Mouse (Mus musculus): ENCODE results near the gene Cmas. TPM values are rescaled to one million over a fixed set of nuclear protein-coding genes. Genes with fewer than 3 reads are reported as not detected.

Cmas gene
- total and polyA plus RNA-seq, 3 experiments, result 11.7 to 35.9 (median 35.0) TPM

DNA sequence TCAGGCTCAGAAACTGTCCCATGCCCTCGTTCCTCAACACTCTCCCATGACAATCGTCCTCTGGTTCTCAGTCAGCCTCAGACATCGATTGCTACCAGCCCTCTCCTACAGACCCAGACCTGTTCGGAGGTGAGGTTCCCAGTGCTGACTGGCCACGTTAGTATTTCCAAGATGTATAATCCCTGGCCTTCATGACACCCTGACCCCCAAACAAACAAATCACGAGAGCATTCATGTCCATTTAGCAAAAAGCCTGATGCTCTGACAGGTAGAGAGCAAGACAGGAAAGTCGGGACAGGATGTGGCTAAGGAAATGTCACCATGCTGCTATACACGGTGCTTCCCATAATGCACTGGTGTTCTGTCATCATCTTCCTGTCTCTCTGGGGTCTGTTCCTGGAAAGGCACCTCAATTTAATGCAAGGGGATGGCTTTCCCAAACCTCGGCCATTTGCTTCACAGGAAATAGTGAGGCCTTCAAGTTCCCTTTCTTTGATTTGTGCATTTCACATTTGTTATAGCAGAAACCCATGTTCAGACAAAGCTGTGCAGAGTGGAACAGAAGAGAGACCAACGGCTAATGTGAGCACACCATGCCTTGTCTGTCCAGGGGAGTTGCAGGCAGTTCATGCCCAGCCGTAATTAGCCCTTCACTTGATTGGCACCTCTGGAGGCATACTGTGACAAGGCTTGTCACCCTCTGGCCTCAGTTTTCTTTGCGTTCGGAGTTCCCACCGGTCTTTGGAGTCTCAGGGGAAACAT lies 23.5 kb downstream of the Cmas start:
- intact Hi-C loops (cut with DNase I), result loop anchor here (1.0 to 10.0 kb wide), 3 partner anchors 35 to 395 kb away; no protein-coding TSS in a partner anchor
- Histone ChIP-seq H3K79me2 (replicated peaks; ENCODE audit: control insufficient read depth, insufficient read depth, low read length) (no peaks in the 10 kb centered on the region), H3K27me3 (ENCODE audit: control insufficient read depth, insufficient read depth, low read length) (no peaks in the 10 kb centered on the region), H3K4me3 (no peak overlapping the region), H3K27ac (no peak overlapping the region), H3K4me1 (ENCODE audit: control insufficient read depth, insufficient read depth, low read length) (no peaks in the 10 kb centered on the region), H3K36me3 (ENCODE audit: control insufficient read depth, insufficient read depth, low read length) (no peaks in the 10 kb centered on the region), H3K9ac (ENCODE audit: low read depth, low read length) (no peak overlapping the region)
- WGBS, result 64% methylated on average over 14 of the region's 14 CpGs
- TF ChIP-seq POLR2A (IDR thresholded peaks at IDR 0.05; ENCODE audit: insufficient read depth, low read depth, low read length), result no peak
- TF ChIP-seq EP300 (IDR thresholded peaks at IDR 0.05; ENCODE audit: insufficient read depth, low read depth, low read length), result no peak
- no peak for TF ChIP-seq CTCF (IDR thresholded peaks at IDR 0.05)
- no peak for DNase-seq

DNA sequence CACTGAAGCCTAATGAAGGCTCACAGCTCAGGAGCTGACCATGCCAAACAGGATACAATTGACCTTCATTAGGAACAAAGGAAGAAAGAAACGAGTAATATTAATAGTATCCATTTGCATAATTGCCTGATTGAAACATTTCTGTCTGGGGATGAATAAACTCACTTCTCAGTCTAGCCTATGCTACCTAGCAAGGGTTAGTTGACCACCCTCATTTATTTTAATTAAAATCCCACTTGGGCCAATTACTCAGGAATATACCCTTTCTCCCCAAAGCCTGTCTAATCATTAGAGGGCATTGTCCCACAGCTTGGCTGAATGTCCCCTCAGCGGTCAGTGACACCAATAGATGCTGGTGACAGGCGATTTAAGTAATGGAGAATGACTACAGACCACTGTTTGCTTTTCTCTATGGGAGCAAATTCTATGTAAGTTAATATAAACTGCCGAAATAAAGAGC lies 24.1 kb downstream of the Cmas start:
- no peaks in the 10 kb centered on the region for H3K79me2 ChIP-seq (replicated peaks; ENCODE audit: control insufficient read depth, insufficient read depth, low read length)
- 84% methylated on average over 4 of the region's 4 CpGs for WGBS

DNA sequence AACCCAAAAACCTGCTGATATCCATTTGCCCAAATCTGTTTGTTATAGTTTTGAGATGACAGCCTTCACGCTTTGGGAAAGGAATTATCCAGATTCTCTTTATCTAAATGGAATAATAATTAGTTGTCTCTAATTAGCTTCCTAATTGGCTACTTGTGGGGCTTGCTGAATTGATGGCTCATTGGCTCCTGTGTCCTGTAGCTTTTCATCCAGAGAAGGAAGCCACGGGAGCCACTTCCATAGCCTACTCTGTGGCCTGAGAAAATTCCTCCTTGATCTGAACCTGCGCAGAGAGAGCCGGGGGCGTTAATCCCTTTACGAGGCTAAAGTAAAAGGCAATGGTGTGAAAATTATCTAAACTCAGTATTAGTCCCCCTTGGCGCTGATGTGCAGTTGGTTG lies 24.8 kb downstream of the Cmas start:
- Histone ChIP-seq H3K36me3 (ENCODE audit: control insufficient read depth, insufficient read depth, low read length) (no peaks in the 10 kb centered on the region), H3K9ac (ENCODE audit: low read depth, low read length) (no peak overlapping the region), H3K27ac (no peak overlapping the region), H3K27me3 (ENCODE audit: control insufficient read depth, insufficient read depth, low read length) (no peaks in the 10 kb centered on the region), H3K79me2 (replicated peaks; ENCODE audit: control insufficient read depth, insufficient read depth, low read length) (no peaks in the 10 kb centered on the region), H3K4me1 (ENCODE audit: control insufficient read depth, insufficient read depth, low read length) (no peaks in the 10 kb centered on the region), H3K4me3 (no peak overlapping the region)
- WGBS, result 82% methylated on average over 7 of the region's 7 CpGs
- no peak for DNase-seq
- intact Hi-C loops (cut with DNase I), result no loop called here
- TF ChIP-seq CTCF (IDR thresholded peaks at IDR 0.05), result no peak
- TF ChIP-seq POLR2A (IDR thresholded peaks at IDR 0.05; ENCODE audit: insufficient read depth, low read depth, low read length), result no peak
- TF ChIP-seq EP300 (IDR thresholded peaks at IDR 0.05; ENCODE audit: insufficient read depth, low read depth, low read length), result no peak

More for the DNA sequence above, 24.1 kb downstream of the Cmas start:
- no peaks in the 10 kb centered on the region for H3K4me1 ChIP-seq (ENCODE audit: control insufficient read depth, insufficient read depth, low read length)
- TF ChIP-seq POLR2A (IDR thresholded peaks at IDR 0.05; ENCODE audit: insufficient read depth, low read depth, low read length), result no peak
- TF ChIP-seq EP300 (IDR thresholded peaks at IDR 0.05; ENCODE audit: insufficient read depth, low read depth, low read length), result no peak
- TF ChIP-seq CTCF (IDR thresholded peaks at IDR 0.05), result no peak
- H3K27ac ChIP-seq, result no peak overlapping the region
- intact Hi-C loops (cut with DNase I), result no loop called here
- H3K4me3 ChIP-seq, result no peak overlapping the region
- no peaks in the 10 kb centered on the region for H3K36me3 ChIP-seq (ENCODE audit: control insufficient read depth, insufficient read depth, low read length)
- H3K27me3 ChIP-seq (ENCODE audit: control insufficient read depth, insufficient read depth, low read length), result no peaks in the 10 kb centered on the region
- no peak for DNase-seq
- H3K9ac ChIP-seq (ENCODE audit: low read depth, low read length), result no peak overlapping the region

DNA sequence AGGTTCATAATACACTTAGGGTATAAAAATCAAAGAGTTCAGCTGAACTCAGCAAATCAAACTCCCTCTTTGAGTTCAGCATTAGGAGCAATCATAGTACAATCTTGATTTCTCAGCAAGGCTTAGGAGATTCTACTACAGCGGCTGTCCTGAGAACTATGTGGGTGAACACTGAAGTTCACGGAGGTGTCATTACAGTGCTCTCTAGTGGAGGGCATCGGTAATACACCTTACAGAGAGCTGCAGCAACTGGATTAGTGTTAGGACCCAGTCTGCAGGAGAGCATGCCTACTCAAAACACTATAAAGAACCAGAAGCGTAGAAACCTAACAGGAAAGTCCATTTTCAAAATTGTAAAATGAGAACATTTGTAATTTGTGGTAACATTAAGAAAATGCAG lies 28.9 kb downstream of the Cmas start:
- Histone ChIP-seq H3K4me3 (no peak overlapping the region), H3K27ac (no peak overlapping the region), H3K36me3 (ENCODE audit: control insufficient read depth, insufficient read depth, low read length) (no peaks in the 10 kb centered on the region), H3K4me1 (ENCODE audit: control insufficient read depth, insufficient read depth, low read length) (no peaks in the 10 kb centered on the region), H3K9ac (ENCODE audit: low read depth, low read length) (no peak overlapping the region), H3K79me2 (replicated peaks; ENCODE audit: control insufficient read depth, insufficient read depth, low read length) (no peaks in the 10 kb centered on the region), H3K27me3 (ENCODE audit: control insufficient read depth, insufficient read depth, low read length) (no peaks in the 10 kb centered on the region)
- no peak for TF ChIP-seq POLR2A (IDR thresholded peaks at IDR 0.05; ENCODE audit: insufficient read depth, low read depth, low read length)
- no peak for TF ChIP-seq EP300 (IDR thresholded peaks at IDR 0.05; ENCODE audit: insufficient read depth, low read depth, low read length)
- peak; percentile 96 for TF ChIP-seq CTCF (IDR thresholded peaks at IDR 0.05)
- WGBS, result 31% methylated on average over 4 of the region's 4 CpGs
- DNase-seq, result peak; percentile 17 to 27
- intact Hi-C loops (cut with DNase I), result no loop called here

DNA sequence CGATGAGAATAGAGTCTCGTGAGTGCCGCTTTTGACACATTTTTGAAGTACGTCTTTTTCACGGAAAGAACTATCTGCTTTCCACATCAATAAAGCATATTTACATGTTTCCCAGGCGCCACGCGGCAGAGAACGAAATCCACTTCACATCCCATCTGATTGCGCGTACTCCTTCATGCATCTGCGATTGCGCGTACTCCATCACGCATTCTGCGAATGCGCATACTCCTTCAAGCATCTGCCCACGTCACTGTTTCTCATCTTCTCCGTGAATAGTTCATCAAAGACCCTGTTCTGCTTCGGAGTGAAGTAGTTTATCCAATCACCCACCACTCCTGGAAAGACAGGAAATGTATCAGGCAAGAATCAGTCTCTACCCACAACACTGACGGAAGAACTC lies 29.6 kb downstream of the Cmas start:
- no peak for DNase-seq
- 86% methylated on average over 21 of the region's 21 CpGs for WGBS
- Histone ChIP-seq H3K4me3 (no peak overlapping the region), H3K27ac (no peak overlapping the region), H3K4me1 (ENCODE audit: control insufficient read depth, insufficient read depth, low read length) (no peaks in the 10 kb centered on the region), H3K79me2 (replicated peaks; ENCODE audit: control insufficient read depth, insufficient read depth, low read length) (no peaks in the 10 kb centered on the region), H3K9ac (ENCODE audit: low read depth, low read length) (no peak overlapping the region), H3K36me3 (ENCODE audit: control insufficient read depth, insufficient read depth, low read length) (no peaks in the 10 kb centered on the region), H3K27me3 (ENCODE audit: control insufficient read depth, insufficient read depth, low read length) (no peaks in the 10 kb centered on the region)
- intact Hi-C loops (cut with DNase I), result no loop called here
- TF ChIP-seq CTCF (IDR thresholded peaks at IDR 0.05) (no peak), POLR2A (IDR thresholded peaks at IDR 0.05; ENCODE audit: insufficient read depth, low read depth, low read length) (no peak), EP300 (IDR thresholded peaks at IDR 0.05; ENCODE audit: insufficient read depth, low read depth, low read length) (no peak)

All from heart, adult 2 months (tissue).